Mouse (Mus musculus): ENCODE data around the gene Hypm. TPM values are rescaled to one million over a fixed set of nuclear protein-coding genes. Genes with fewer than 3 reads are reported as not detected.

The Hypm gene
- not detected for total RNA-seq (2021)
- long read RNA-seq, experiment 1: 0 reads
- long read RNA-seq, experiment 2: 0 reads

DNA sequence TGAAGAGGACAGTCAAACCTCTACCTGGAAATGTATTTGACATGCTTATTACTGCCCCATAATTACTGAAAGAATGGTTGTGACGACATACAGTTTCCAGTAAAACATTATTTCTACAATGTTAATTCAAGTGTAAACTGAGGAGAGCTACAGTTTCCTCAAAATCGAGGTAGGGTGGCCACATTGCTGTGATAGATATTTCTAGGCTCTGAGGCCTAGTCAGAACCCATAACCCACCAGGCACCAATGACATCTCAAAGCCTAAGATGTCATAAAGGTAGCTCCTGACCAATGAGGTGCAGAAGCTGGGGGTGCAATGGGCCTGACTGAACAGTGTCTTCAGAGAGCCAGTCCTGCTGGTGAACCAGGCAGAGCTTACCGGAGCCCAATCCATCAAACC lies at the start of gene Hypm:
TSS of gene Hypm (plus strand) at position 301 of the 400 bp plus-strand sequence.
- DNase-seq (ENCODE audit: low spot score in 2 of 2): no peak

DNA sequence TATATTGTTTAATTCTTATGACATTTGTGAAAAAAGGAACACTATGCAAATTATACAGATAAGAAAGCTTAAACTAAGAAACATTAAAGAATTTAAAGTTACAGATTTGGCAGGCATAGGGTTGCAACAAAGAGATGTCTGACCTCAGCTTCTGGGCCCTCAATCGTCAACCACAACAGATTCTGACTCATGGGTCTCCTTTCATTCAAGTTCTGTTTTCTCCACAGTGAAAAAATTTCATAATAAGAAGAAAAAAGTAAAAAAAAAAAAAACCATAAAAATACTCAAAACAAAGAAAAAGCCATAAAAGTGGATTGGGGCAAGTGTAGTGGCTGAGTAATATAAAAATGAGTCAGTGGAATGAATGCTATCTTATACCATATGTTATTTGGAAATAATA lies 36.6 kb upstream of the Hypm start:
- DNase-seq (ENCODE audit: low spot score in 2 of 2): no peak

DNA sequence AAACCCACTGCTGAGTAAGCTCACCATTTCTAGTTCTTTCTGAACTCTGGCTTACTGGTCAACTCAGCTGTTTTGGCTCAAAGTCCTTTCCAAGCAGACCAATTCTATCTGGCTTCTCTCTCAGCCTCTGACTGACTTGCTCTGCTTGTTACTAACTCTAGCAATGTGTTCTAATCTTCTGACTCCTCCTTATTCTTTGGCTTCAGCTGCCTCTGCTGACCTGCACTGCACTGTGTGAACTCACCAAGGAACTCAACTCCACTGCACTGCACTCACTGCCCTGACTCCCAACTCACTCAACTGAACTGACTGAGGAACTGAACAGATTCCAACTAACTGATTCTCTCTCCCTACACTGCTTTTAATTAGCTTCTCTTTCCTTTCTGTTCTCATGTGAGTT lies 34.3 kb upstream of the Hypm start:
- DNase-seq (ENCODE audit: low spot score in 2 of 2): no peak

DNA sequence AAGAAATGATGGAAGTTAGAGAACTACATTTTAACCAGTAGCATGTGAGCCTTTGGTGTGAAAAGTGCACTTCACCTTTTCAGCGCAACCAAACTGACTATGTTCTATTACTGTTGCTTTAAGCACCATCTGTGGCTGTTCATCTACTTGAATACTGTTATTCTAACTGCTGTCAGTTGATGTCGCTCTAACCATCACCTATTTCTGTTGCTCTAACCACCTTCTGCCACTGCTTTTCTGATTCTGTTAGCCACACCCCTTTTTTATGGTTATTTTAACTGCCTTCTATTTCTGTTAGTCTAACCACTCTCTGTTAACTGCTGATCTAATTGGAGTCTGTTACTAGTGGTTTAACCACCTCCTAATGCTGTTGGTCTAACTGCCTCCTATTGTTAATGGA lies 11.9 kb upstream of the Hypm start:
- DNase-seq (ENCODE audit: low spot score in 2 of 2): no peak

DNA sequence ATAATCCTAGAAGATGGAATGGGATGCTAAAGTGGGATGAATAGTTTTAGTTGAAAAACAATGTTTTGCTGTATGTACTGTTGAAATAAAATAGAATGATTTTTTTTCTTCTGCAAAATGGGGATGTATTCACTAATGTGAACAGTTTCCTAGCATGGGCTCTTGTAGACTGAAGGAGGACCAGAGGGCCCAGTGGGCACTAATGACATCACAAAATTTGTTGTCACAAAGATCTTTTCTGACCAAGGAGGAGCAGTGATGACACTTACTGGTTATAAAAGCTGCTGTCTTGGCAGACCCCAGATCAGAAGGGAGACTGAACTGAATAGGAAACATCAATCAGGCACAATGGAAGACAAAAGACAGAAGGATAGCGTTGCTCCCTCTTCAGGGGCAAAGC lies 2.7 kb downstream of the Hypm start, which contains the start of gene H2al3:
TSS of gene H2al3 (plus strand) at position 301 of the 400 bp plus-strand sequence.
- no peak for DNase-seq (ENCODE audit: low spot score in 2 of 2)

DNA sequence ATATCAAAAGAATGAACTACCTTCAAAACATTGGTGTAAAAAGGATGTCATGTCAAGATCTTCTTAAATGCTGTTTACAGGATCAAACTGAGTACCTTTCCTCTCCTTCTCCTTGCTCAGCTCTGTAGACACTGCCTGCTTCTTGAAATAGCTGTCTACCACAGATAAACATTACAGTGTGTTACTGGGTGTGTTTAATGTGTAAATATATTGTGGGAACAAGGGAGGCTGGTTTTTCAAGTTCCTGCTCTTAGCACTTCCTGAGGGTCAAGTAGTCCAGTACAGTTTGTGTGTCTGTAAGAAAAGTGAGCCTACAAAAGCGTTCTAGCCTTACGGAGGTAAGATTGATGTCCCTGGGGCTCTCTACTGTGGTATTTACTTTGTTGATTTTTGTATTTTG lies 15.1 kb downstream of the Hypm start:
- DNase-seq (ENCODE audit: low spot score in 2 of 2): no peak

DNA sequence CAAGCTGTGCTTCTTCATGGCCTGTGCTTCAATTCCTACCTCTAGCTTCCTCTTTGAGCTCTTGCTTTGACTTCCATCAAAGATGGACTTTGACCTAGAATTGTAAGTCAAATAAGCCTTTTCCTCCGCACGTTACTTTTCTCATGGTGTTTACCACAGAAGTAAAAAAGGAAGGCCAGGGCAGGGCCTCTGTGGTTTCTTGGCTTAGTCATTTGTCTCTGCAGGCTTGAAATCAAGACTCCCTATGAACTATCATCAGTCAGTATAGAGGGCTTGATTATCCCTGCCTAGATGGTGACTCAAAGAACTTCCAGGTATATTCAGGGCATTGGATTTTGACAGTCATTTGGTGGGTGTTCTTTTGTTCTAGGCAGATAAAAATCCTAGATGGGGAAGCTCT lies 28.8 kb downstream of the Hypm start:
- DNase-seq (ENCODE audit: low spot score in 2 of 2): no peak

DNA sequence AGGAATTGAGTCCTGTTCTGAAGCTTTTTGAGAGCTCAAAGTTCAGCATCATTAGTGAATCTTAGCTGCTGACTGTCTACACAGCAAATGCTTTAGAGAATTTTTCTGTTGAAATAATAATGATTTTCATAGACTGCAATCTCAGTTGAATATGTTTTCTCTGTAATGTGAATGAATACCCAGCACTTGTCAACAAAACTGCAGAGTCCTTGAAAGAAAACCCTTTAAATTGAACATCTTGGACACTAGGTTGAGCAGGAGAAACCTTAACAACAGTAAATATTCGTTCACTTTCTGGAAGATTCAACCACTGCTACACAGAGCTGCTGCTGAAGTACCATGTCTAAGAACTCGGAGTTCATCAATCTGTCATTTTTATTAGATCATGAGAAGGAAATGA lies 38.6 kb downstream of the Hypm start, which contains the start of gene Sytl5:
TSS of gene Sytl5 (plus strand) at position 301 of the 400 bp plus-strand sequence.
- DNase-seq (ENCODE audit: low spot score in 2 of 2): no peak

Other genes with a start within 250 kb of the Hypm start
- gene Dynlt3, start 183.9 kb upstream of the Hypm start, total RNA-seq (2021): 10 to 100 TPM; 66.7 to 71.1 TPM
- gene H2al3, start 2.8 kb downstream of the Hypm start, total RNA-seq (2021): not detected
- gene Sytl5, start 38.7 kb downstream of the Hypm start, total RNA-seq (2021): under 1 TPM; 0.31 to 0.39 TPM